Mouse (Mus musculus) heart, postnatal 0 days (tissue): ENCODE measurements around the gene Pcgf1.

ENCODE experiments used
- CTCF ChIP-seq: IDR thresholded peaks from 2 replicates; pipeline ENCODE4 v1.5.1; 2016; ENCODE audit warnings: antibody characterized with exemption, control low read depth, low read depth
- EP300 ChIP-seq: IDR thresholded peaks from 2 replicates; pipeline ENCODE4 v1.6.1; 2016; ENCODE audit warnings: antibody characterized with exemption, low read depth

DNA sequence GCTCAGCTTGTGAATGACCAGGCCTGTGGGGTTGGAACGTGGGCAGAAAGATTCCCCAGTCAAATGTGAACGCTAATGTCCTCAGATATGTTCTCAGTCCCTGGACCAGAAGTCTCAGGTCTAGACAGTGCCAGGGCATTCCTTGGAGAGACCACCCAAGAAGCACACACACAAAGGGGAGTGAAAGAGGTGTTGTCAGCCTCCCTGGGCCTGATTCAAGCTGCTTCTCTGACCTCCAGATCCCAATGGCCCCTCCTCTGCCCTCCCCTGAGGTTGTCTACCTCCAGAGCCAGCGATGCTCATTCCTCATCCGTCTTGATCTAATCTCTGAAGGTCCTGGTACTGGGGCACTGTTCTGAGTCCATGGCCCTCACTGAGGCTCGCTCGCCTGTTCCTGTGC lies 34.1 kb upstream of the Pcgf1 start:
- TF ChIP-seq CTCF (no peak), EP300 (no peak)
